Mouse (Mus musculus) lung, embryonic 14.5 days (tissue): Measurements from ENCODE around the gene Pla2g1b. TPM values are rescaled to one million over a fixed set of nuclear protein-coding genes. Genes with fewer than 3 reads are reported as not detected.

Experiments
- ATAC-seq: fragments of 200-750 bp; cut with Nextera tagmentation; 2 replicates; pipeline ENCODE4 v1.8.0; 2017; ENCODE audit warnings: mild to moderate bottlenecking, moderate TSS enrichment, moderate library complexity; ENCODE audit not compliant: insufficient read depth
- DNase-seq: peaks from one replicate; pipeline ENCODE4 v3.0.0-alpha.2; 2015
- H3K27ac ChIP-seq: fragments of 300-500 bp; sonication (generic); 2 replicates; pipeline ENCODE4 v1.5.1; 2014; ENCODE audit warnings: low read depth, mild to moderate bottlenecking, moderate library complexity
- H3K27me3 ChIP-seq: fragments of 300-500 bp; sonication (generic); 2 replicates; pipeline ENCODE4 v1.6.1; 2014; ENCODE audit warnings: low read length, control low read depth; ENCODE audit not compliant: insufficient read depth
- H3K36me3 ChIP-seq: fragments of 300-500 bp; sonication (generic); 2 replicates; pipeline ENCODE4 v1.6.1; 2014; ENCODE audit warnings: control low read depth; ENCODE audit not compliant: insufficient read depth
- H3K4me1 ChIP-seq: fragments of 300-500 bp; sonication (generic); 2 replicates; pipeline ENCODE4 v1.6.1; 2014; ENCODE audit warnings: antibody characterized with exemption, control low read depth; ENCODE audit not compliant: insufficient read depth
- H3K4me2 ChIP-seq: fragments of 300-500 bp; sonication (generic); 2 replicates; pipeline ENCODE4 v1.6.1; 2014; ENCODE audit warnings: mild to moderate bottlenecking
- H3K4me3 ChIP-seq: fragments of 300-500 bp; sonication (generic); 2 replicates; pipeline ENCODE4 v1.5.1; 2014; ENCODE audit warnings: low read depth, low read length
- H3K9ac ChIP-seq: fragments of 300-500 bp; sonication (generic); 2 replicates; pipeline ENCODE4 v1.6.1; 2014
- H3K9me3 ChIP-seq: fragments of 300-500 bp; sonication (generic); 2 replicates; pipeline ENCODE4 v1.6.1; 2016; ENCODE audit warnings: low read depth, low read length, control low read depth
- CTCF ChIP-seq: IDR thresholded peaks from 2 replicates; pipeline ENCODE4 v1.5.1; 2016; ENCODE audit warnings: antibody characterized with exemption, low read depth
- WGBS: fragments of 180-500 bp; shearing (Covaris S2); extraction: QIAGEN DNeasy Blood & Tissue Kit; methylation state at CpG from one replicate; pipeline ENCODE4 v1.1.7; 2014; 5-methylcytosine and 5-hydroxymethylcytosine counted together
- polyA plus RNA-seq: library from polyadenylated mRNA; unstranded; fragments of >200 nt; fragmentation: Nextera tagmentation; extraction: Ambion mirVana; gene quantifications from 2 replicates; pipeline ENCODE4 v1.2.1, GENCODE M21; 2014

Pla2g1b gene
- polyA plus RNA-seq, 1 experiment from 2014 or later, result 5.6 TPM

DNA sequence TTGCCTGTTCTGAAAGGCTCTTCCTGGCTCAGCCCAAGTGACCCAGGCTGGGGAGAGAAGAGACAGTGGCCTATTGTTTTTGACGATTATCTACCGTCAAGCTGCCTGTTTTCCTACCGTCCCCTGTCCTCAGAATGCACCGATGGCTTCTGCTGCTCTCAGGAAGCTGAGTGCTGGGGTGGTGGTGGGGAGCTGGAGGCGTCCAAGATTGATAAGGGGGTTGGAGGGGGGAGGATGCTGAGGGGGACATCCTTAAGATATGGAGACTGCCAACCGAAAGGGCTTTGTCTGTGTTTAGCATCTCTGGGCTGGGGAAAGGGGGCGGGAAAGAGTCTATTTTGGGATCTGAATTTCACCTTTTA lies 34.2 kb upstream of the Pla2g1b start:
- WGBS, result 25% methylated on average over 7 of the region's 7 CpGs
- DNase-seq (no peak), ATAC-seq (no peak)
- peaks cover 14% of the 10 kb centered on the region for H3K4me1 ChIP-seq
- TF ChIP-seq CTCF, result no peak
- H3K9me3 ChIP-seq, result no peaks in the 10 kb centered on the region
- H3K4me2 ChIP-seq, result peak overlapping the region; percentile 82
- peak overlapping the region; percentile 88 for H3K4me3 ChIP-seq
- H3K27me3 ChIP-seq, result peaks cover 14% of the 10 kb centered on the region; the same call in 1 of the 2 replicates
- peaks cover 21% of the 10 kb centered on the region; the same call in 1 of the 2 replicates for H3K36me3 ChIP-seq
- H3K9ac ChIP-seq, result 0 out of 2 replicates have a peak overlapping the region, but pooled peaks have one; percentile 1
- H3K27ac ChIP-seq, result no peak overlapping the region

DNA sequence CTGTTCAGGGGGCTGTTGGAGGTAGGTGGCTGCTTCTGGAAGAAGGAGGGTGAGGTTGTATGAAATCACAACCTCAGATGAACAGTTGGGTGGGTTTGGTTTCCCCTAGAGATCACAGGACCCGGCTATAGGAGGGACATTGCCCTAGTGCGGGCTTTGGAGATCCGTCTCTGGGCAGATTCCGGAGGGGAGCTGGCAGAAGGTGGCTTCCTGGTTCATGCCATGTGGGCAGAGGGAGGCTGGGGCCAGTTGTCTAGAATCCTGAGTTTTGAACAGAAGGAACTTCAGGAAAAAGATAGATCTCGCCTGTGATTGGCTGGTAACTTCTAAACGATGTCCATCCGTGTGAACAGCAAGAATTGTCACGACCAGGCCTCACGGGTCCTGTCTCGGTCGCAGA lies 33.7 kb upstream of the Pla2g1b start:
- no peak overlapping the region for H3K4me2 ChIP-seq
- no peaks in the 10 kb centered on the region for H3K9me3 ChIP-seq
- H3K27ac ChIP-seq, result no peak overlapping the region
- no peak overlapping the region for H3K4me3 ChIP-seq
- no peak overlapping the region for H3K9ac ChIP-seq
- peaks cover 13% of the 10 kb centered on the region; the same call in 1 of the 2 replicates for H3K27me3 ChIP-seq
- no peak for TF ChIP-seq CTCF
- peaks cover 16% of the 10 kb centered on the region for H3K4me1 ChIP-seq
- no peak for ATAC-seq
- WGBS, result 72% methylated on average over 11 of the region's 11 CpGs
- DNase-seq, result no peak
- H3K36me3 ChIP-seq, result peaks cover 21% of the 10 kb centered on the region; the same call in 1 of the 2 replicates

DNA sequence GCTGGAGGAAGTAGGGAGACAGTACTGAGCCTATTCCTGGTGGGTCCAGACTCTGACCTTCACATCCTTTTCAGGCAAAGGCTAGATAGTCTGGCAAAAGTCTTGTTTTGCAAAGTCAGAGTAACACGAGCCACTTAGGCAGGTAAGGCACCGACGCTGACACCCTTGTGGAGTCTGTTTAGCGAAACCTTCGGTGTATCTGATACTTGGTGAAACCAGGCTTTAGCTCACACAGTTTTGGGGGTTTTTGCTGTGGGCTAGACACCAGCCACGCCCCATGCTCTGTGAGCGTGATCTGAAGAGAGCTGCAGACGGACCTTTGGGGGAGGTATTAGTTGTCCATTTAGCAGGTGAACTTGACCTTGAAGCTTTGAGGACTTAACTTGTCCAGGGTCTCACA lies 32.9 kb upstream of the Pla2g1b start:
- H3K4me1 ChIP-seq, result peaks cover 16% of the 10 kb centered on the region
- H3K27me3 ChIP-seq, result peaks cover 11% of the 10 kb centered on the region; the same call in 1 of the 2 replicates
- 82% methylated on average over 8 of the region's 8 CpGs for WGBS
- no peak overlapping the region for H3K4me2 ChIP-seq
- DNase-seq (no peak), ATAC-seq (no peak)
- no peaks in the 10 kb centered on the region for H3K9me3 ChIP-seq
- no peak overlapping the region for H3K4me3 ChIP-seq
- peaks cover 25% of the 10 kb centered on the region; the same call in 1 of the 2 replicates for H3K36me3 ChIP-seq
- no peak for TF ChIP-seq CTCF
- no peak overlapping the region for H3K9ac ChIP-seq
- H3K27ac ChIP-seq, result no peak overlapping the region

DNA sequence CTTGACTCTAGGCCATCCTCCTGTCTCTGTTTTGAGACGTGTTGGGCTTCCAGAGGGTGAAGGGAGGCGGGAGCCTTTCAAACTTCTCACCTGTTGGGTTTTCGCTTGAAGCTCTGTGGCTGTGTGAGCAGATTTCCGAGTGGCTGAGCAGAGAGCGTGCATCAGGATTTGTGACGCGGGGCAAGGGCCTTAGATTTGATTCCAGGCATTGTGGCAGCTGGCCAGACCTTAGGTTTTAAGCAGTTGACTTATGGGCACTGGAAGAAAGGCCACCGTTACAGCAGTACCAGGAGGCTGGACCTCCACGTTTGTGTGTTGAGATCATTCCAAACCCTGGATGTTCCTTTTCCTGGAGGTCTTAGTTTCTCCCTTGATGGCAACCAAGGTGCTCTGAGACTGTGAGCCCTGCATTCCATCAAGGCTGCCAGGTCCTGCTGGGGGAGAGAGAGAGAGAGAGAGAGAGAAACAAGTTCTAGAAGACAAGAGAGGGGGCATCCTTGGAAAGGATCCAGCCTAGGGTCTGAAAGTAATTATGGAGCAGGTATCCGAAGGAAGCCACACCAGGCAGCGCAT lies 31.7 kb upstream of the Pla2g1b start:
- Histone ChIP-seq H3K4me2 (no peak overlapping the region), H3K4me3 (no peak overlapping the region), H3K4me1 (peaks cover 16% of the 10 kb centered on the region), H3K36me3 (peaks cover 36% of the 10 kb centered on the region; the same call in 1 of the 2 replicates), H3K9ac (no peak overlapping the region), H3K27ac (no peak overlapping the region), H3K27me3 (no peaks in the 10 kb centered on the region), H3K9me3 (no peaks in the 10 kb centered on the region)
- TF ChIP-seq CTCF, result no peak
- WGBS, result 62% methylated on average over 11 of the region's 11 CpGs
- no peak for DNase-seq
- ATAC-seq, result no peak

DNA sequence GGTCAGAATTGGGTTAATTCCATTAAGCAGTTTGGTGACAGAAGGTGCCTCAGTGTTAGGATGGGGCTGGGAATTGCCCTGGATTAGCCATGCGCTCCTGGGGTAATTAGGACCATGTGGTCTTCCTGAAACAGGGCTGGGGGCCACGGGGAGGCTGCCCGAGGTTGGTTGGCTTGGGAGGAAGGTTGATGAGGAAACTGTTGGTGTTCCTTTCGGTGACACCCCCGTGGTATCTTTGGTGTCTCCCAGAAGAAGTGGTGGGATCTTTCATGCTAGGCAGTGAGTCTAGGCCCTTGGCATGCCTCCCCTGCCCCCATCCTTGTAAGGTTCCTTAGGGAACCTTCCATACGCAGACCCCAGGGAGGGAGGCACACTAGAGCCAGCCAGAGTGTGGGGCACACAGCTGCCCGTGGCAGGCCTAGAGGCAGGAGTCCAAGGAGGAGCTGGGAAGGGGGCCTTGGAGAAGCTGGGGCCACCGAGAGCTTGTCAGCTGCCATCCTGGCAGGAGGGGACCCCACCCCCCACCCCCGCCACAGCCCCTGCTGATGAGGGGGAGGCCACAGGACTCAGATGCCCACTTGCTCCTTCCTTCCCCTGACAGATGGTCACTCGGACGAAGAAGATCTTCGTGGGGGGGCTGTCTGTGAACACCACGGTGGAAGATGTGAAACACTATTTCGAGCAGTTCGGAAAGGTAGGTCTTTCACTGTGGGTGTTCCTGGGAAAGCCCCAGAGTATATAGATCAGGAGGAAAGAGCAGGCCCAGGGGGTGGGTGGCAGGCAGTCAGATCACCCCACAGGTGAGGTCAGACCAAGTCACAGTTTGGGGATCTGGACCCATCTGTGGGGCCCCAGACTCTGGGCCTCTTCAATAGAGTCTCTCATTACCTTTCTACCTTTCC lies 31.0 kb upstream of the Pla2g1b start:
- Histone ChIP-seq H3K4me1 (peaks cover 16% of the 10 kb centered on the region), H3K27ac (peak overlapping the region; percentile 91), H3K9ac (peak overlapping the region; percentile 31; the same call in 1 of the 2 replicates), H3K27me3 (no peaks in the 10 kb centered on the region), H3K9me3 (no peaks in the 10 kb centered on the region), H3K36me3 (peaks cover 42% of the 10 kb centered on the region; the same call in 1 of the 2 replicates), H3K4me2 (no peak overlapping the region; the same call in 1 of the 2 replicates), H3K4me3 (no peak overlapping the region)
- 56% methylated on average over 15 of the region's 15 CpGs for WGBS
- DNase-seq (no peak), ATAC-seq (no peak)
- TF ChIP-seq CTCF, result no peak

DNA sequence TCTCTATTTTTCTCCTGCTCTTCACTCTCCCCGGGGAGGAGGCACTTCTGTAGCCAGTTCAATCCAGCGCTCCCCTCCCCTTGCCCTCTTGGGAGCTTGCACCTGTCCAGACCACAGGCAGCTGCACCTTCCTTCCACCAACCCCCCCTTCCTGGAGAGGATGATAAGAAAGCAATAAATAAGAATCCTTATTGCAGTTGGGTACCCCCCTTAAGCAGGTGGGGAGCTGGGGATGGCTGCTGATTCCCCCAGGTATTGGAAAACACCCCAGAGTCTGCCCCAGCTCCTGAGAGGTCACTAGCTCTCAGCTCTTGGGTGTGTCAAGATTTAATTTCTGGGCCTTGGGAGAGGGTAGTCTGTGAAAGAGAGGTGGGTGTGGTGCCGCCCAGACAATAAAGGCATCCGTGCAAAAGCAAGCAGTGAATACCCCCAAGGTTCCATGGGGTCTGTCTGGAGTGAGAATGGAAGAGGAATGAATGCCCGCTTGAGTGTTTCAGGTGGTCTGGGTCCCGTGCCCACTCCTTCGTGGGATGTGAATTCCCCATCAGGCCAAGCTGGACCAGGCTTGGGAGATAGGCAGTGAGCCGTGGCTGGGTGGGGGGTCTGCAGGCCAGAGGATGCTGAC lies 30.2 kb upstream of the Pla2g1b start:
- TF ChIP-seq CTCF, result no peak
- Histone ChIP-seq H3K27ac (peak overlapping the region; percentile 91), H3K4me2 (peak overlapping the region; percentile 75), H3K4me3 (peak overlapping the region; percentile 43), H3K9me3 (no peaks in the 10 kb centered on the region), H3K36me3 (peaks cover 42% of the 10 kb centered on the region; the same call in 1 of the 2 replicates), H3K27me3 (no peaks in the 10 kb centered on the region), H3K9ac (peak overlapping the region; percentile 71), H3K4me1 (peaks cover 16% of the 10 kb centered on the region)
- ATAC-seq, result no peak; the same call in 1 of the 2 replicates
- 22% methylated on average over 8 of the region's 8 CpGs for WGBS
- no peak for DNase-seq
